Mouse (Mus musculus) thymus, adult 2 months (tissue): ENCODE measurements at regions not wholly inside any gene's neighbourhood (a gene's known extent, or its start where the extent isn't known, plus 50 kb on each side); places are given as distances from the start of the nearest gene placed in this dataset.

Experiments
- CTCF ChIP-seq: fragments of 200-500 bp; IDR thresholded peaks from 2 replicates; pipeline ENCODE4 v1.5.1; 2012; ENCODE audit warnings: mild to moderate bottlenecking, control low read depth, low read length, moderate library complexity, borderline replicate concordance; ENCODE audit not compliant: control insufficient read depth, poor library complexity, insufficient read depth; ENCODE audit errors: extremely low read depth
- POLR2A ChIP-seq: fragments of 200-500 bp; IDR thresholded peaks from 2 replicates; pipeline ENCODE4 v1.6.1; 2012; ENCODE audit warnings: mild to moderate bottlenecking, low read length, control low read depth, moderate library complexity; ENCODE audit not compliant: control insufficient read depth, poor library complexity, insufficient read depth; ENCODE audit errors: extremely low read depth

GRCm38 (mm10) chr2:137200101-137200500, 83.7 kb upstream of the Jag1 start:
- TF ChIP-seq CTCF = no peak
- TF ChIP-seq POLR2A = no peak
